Mouse (Mus musculus): ENCODE data around the gene Tbkbp1. TPM values are rescaled to one million over a fixed set of nuclear protein-coding genes. Genes with fewer than 3 reads are reported as not detected.

The Tbkbp1 gene
- total and polyA plus RNA-seq, 3 experiments: 11.7 to 33.5 TPM; not detected in 1

- Histone ChIP-seq H3K36me3 (ENCODE audit: control insufficient read depth in 1 of 2, insufficient read depth in 2 of 2, low read length in 2 of 2) (peaks cover 8 to 88% of the 10 kb centered on the region in 2 experiments), H3K27me3 (ENCODE audit: control insufficient read depth in 1 of 2, insufficient read depth in 2 of 2, low read length in 2 of 2) (no peaks in the 10 kb centered on the region), H3K79me2 (ENCODE audit: control insufficient read depth, insufficient read depth, low read length, poor library complexity) (peaks cover 15% of the 10 kb centered on the region), H3K4me3 (ENCODE audit: control insufficient read depth in 1 of 2, insufficient read depth in 1 of 2, low read depth in 2 of 2, low read length in 2 of 2) (no peak overlapping the region), H3K27ac (ENCODE audit: control insufficient read depth, low read depth, low read length) (no peak overlapping the region), H3K9ac (ENCODE audit: control insufficient read depth, low read depth, low read length, poor library complexity, severe bottlenecking) (no peak overlapping the region), H3K4me1 (ENCODE audit: control insufficient read depth in 1 of 2, insufficient read depth in 2 of 2, low read length in 2 of 2) (no peaks in the 10 kb centered on the region), H3K9me3 (replicated peaks; ENCODE audit: insufficient read depth, low read length) (no peaks in the 10 kb centered on the region)
- no peak for DNase-seq (ENCODE audit: low read depth, low spot score)
- TF ChIP-seq POLR2AphosphoS5 (IDR thresholded peaks at IDR 0.05; ENCODE audit: borderline replicate concordance, low read depth, low read length) (no peak), ZKSCAN1 (IDR thresholded peaks at IDR 0.05; ENCODE audit: low read depth, low read length) (no peak)
These were observed 24.2 kb upstream of the Tbkbp1 start for GRCm38 (mm10) chr11:97175499-97175898.

GRCm38 (mm10) chr11:97160341-97160740, 9.0 kb upstream of the Tbkbp1 start:
- Histone ChIP-seq H3K4me3 (ENCODE audit: control insufficient read depth in 1 of 2, insufficient read depth in 1 of 2, low read depth in 2 of 2, low read length in 2 of 2) (no peak overlapping the region), H3K79me2 (ENCODE audit: control insufficient read depth, insufficient read depth, low read length, poor library complexity) (no peaks in the 10 kb centered on the region), H3K9me3 (replicated peaks; ENCODE audit: insufficient read depth, low read length) (no peaks in the 10 kb centered on the region), H3K9ac (ENCODE audit: control insufficient read depth, low read depth, low read length, poor library complexity, severe bottlenecking) (no peak overlapping the region), H3K36me3 (ENCODE audit: control insufficient read depth in 1 of 2, insufficient read depth in 2 of 2, low read length in 2 of 2) (peaks cover 0 to 52% of the 10 kb centered on the region in 2 experiments; a peak in 3 of 4 replicates), H3K27me3 (ENCODE audit: control insufficient read depth in 1 of 2, insufficient read depth in 2 of 2, low read length in 2 of 2) (no peaks in the 10 kb centered on the region), H3K27ac (ENCODE audit: control insufficient read depth, low read depth, low read length) (no peak overlapping the region), H3K4me1 (ENCODE audit: control insufficient read depth in 1 of 2, insufficient read depth in 2 of 2, low read length in 2 of 2) (no peaks in the 10 kb centered on the region)
- TF ChIP-seq SMC3 (IDR thresholded peaks at IDR 0.05; ENCODE audit: low read depth, low read length) (no peak), MEF2A (IDR thresholded peaks at IDR 0.05; ENCODE audit: extremely low read depth, insufficient replicate concordance, low read depth, low read length, poor library complexity, severe bottlenecking) (no peak), HCFC1 (IDR thresholded peaks at IDR 0.05; ENCODE audit: low read depth, low read length) (no peak), NRF1 (IDR thresholded peaks at IDR 0.05; ENCODE audit: insufficient read depth, low read depth, low read length, poor library complexity, severe bottlenecking) (no peak), POLR2AphosphoS2 (IDR thresholded peaks at IDR 0.05; ENCODE audit: low read length) (no peak), RCOR1 (IDR thresholded peaks at IDR 0.05; ENCODE audit: low read depth, low read length) (no peak), TBP (IDR thresholded peaks at IDR 0.05; ENCODE audit: low read depth, low read length) (no peak), MYC (IDR thresholded peaks at IDR 0.05; ENCODE audit: low read depth, low read length) (no peak), RAD21 (IDR thresholded peaks at IDR 0.05; ENCODE audit: low read depth, low read length) (no peak), EP300 (IDR thresholded peaks at IDR 0.05; ENCODE audit: low read depth in 1 of 2, low read length in 2 of 2) (no peak), MAFK (IDR thresholded peaks at IDR 0.05; ENCODE audit: borderline replicate concordance, low read depth, low read length) (no peak), MXI1 (IDR thresholded peaks at IDR 0.05; ENCODE audit: low read depth, low read length) (no peak), BHLHE40 (IDR thresholded peaks at IDR 0.05; ENCODE audit: borderline replicate concordance, low read depth, low read length) (no peak)
- DNase-seq (ENCODE audit: low read depth, low spot score): no peak

Data from MEL (cell line).